Mouse (Mus musculus) frontal cortex, postnatal 36 days (tissue): ENCODE measurements around the gene Kifc1.
"Not testable (repeated sequence)": the region's sequence is repeated elsewhere in the genome, so short reads cannot be mapped to it uniquely, and the experiment has no call there.

Experiments used
- DNase-seq, 2 experiments: peaks; one replicate each; pipeline ENCODE4 v3.0.0; 2022; ENCODE audit warnings: low spot score in 2 of 2

Kifc1 gene

DNA sequence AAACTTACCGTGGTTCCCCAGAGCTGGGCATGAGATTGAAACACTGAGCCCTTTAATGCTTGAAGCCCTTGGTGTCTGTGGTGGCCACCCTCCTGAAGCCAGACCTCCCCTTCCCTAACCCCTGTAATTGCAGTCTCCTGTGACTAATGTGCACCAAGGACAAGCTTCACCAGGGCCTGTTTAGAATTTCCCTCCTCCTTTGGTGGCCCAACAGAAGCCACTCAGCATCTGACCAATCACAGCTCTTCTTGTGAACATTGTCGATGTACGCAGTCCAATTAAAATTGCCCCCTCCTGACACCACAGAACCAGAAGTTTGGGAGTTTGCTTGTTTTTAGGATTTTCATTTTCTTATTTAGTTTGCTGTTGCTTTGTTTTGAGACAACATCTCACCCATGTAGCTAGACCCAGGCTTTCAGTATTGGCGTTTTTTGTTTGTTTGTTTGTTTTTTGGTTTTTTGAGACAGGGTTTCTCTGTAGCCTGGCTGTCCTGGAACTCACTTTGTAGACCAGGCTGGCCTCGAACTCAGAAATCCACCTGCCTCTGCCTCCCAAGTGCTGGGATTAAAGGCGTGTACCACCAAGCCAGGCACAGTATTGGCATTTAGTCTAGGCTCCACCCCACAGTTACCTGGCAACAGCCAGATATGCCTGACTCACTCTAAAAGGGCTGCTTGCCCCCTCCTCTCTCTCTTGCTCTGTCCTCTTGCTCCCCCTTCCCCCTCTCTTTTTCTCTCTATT is 13.6 kb upstream of the Kifc1 start:
- DNase-seq, result not testable (repeated sequence)

- no peak for DNase-seq
Observed at GRCm38 (mm10) chr17:33902491-33902890, 12.0 kb upstream of the Kifc1 start.

GRCm38 (mm10) chr17:33902079-33902478 is 11.6 kb upstream of the Kifc1 start:
- no peak for DNase-seq

GRCm38 (mm10) chr17:33901653-33902052 is 11.2 kb upstream of the Kifc1 start:
- no peak for DNase-seq

DNA sequence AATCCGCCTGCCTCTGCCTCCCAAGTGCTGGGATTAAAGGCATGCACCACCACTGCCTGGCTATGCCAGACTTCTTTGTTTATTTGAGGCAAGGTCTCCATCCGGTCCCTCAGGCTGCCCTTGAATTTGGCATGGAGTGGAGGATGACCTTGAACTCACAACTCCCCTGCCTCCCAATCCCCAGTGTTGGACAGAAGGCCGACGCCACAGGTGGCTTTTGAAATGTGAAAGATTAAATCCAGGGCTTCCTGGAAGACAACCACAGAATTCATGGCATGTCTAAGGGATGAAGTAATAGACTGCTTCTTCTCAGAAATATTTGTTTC is 10.5 kb upstream of the Kifc1 start:
- no peak for DNase-seq

DNA sequence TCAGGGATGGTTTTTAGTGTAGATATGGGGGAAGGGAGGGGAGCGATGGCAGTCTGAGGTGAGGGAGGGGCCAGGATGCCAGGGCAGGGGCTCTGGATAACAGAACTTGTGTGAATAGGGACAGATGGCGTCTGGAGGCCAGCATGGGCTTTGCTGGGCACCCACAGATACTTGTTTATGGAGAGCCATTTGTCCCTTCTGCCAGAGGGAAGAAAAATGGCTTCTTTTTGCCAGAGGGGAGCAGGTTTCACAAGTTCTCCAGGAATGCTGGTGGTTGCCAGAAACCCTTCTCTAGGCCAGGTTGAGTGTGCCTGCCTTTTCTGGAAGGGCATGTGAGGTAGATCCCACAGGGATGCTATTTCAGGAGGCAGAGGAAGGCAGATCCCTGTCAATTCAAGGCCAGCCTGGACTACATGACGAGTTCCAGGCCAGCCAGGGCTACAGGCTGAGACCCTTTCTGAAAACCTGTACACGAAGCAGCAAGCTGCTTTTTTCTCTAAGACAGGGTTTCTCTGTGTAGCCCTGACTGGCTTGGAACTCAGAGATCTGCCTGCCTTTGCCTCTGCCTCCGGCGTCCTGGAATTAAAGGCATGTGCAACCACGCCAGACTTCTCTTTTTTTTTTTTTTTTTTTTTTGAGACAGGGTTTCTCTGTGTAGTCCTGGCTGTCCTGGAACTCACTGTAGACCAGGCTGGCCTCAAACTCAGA is 10.0 kb upstream of the Kifc1 start:
- no peak for DNase-seq

GRCm38 (mm10) chr17:33899642-33900041 is 9.2 kb upstream of the Kifc1 start:
- DNase-seq, result no peak

- not testable (repeated sequence) for DNase-seq
Observed at GRCm38 (mm10) chr17:33898193-33898592, 7.7 kb upstream of the Kifc1 start.

DNA sequence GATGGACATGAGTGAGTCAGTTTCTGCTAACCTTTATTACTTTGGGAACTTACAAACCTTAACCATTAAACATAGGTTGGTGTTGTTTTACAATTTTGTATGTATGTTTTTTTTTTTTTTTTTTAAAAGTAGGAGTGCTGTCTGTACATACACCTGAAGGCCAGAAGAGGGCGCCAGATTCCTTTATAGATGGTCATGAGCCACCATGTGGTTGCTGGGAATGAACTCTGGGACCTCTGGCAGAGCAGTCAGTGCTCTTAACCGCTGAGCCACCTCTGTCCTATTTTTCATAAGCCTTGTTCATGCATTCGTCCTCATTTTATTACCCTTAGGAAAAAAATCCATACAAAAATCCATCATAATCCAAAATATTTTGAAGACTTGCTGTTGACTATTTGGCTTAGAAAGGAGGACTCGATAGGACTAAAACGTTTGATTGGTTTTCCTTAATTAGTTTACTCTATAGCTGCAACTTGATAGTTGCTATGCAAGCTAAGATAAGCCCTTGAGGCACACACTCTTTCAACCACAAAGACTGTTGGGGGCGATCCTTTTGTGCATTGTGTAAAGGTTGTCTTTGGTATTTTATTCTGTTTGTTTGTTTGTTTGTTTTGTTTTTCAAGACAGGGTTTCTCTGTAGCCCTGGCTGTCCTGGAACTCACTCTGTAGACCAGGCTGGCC is 6.8 kb upstream of the Kifc1 start:
- DNase-seq, result no peak

- DNase-seq, result not testable (repeated sequence)
Observed at GRCm38 (mm10) chr17:33893011-33893410, 2.5 kb upstream of the Kifc1 start.

DNA sequence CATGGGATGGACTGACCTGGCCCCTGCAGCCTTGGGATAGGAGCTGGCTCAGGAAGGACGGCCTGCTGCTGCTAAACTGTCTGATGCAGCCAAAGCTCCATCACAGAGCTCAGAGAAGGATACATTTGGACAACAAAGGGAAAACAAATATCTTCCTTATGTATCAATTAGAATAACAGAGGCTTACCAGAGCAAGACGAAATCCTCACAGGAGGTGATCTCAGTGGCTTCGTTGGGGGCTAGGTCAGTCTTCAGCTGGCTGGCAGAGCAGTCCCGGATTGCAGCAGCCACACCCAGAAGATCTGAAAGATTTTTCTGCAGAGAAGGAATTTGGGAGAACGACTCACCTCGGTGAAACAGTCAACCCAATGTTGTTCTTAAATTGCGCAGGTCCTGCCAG is 2.0 kb upstream of the Kifc1 start:
- no peak for DNase-seq

- not testable (repeated sequence) for DNase-seq
Observed at GRCm38 (mm10) chr17:33891892-33892291, 1.4 kb upstream of the Kifc1 start.

DNA sequence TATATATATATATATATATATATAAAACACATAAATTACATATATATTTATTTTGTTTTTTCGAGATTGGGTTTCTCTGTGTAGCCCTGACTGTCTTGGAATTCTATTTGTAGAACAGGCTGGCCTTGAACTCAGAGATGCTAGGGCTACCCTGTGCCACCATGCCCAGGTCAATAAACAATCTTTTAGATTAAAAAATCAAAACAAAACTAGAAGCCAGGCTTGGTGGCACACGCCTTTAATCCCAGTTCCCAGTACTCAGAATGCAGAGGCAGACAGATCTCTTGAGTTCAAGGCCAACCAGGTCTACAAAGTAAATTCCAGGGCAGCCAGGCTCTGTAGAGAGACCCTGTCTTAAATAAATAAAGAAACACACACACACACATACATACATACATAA is 896 bp upstream of the Kifc1 start:
- DNase-seq, result no peak

GRCm38 (mm10) chr17:33889941-33890532 is 424 bp downstream of the Kifc1 start:
- DNase-seq, result not testable (repeated sequence)

GRCm38 (mm10) chr17:33888230-33888629 is 2.2 kb downstream of the Kifc1 start:
- DNase-seq, result not testable (repeated sequence)

DNA sequence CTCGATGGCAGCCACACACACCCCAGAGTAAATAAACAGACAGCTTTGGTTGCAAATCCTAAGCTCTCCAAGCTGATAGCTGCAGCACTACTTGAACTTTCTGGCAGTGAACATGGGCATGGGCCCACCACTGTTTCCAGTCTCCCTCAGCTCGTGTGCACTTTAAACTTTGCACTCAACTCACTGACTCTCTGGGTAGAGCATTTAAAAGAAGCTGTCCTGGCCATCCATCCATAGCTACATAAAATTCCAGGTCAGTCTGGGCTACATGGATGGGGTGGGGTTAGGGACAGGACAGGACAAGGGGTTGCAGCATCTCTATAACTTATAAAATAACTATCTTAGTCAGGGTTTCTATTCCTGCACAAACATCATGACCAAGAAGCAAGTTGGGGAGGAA is 2.7 kb downstream of the Kifc1 start:
- DNase-seq, result not testable (repeated sequence)

- not testable (repeated sequence) for DNase-seq
Observed at GRCm38 (mm10) chr17:33884320-33884719, 6.1 kb downstream of the Kifc1 start.

DNA sequence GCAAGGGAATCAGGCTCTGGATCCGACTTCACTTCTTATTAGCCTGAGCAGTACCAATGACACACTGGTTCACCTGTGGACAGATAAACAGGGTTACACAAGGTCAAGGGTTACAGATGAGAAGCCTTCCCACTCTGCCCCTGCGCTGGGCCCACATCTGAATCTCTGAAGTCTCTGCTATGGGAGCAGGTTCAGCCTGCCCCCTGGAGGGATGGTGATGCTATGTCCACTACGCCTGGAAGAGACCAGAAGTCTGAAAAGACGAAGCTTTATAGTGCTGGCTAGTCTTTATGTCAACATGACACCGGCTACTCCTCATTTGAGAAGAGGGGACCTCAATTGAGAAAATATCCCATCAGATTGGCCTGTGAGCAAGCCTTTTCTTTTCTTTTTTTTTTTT is 14.7 kb downstream of the Kifc1 start:
- not testable (repeated sequence) for DNase-seq

DNA sequence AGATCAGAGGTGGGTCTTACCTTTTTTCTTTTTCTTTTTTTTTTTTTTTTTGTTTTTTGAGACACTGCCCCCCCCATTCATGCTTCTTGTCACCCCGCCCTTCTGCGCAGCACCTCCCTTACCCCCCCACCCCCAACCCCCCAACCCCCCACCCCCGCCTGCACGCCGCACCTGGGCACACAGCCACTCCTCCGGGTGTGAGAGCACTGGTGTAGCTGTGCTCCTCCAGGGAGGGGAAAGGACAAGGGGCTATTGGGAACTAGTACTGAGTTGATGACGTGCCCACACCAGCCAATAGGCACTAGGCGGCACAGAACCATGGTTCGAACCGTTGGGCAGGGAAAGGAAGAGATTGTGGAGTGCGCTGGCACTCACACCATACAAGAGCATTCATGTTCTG is 16.1 kb downstream of the Kifc1 start:
- no peak for DNase-seq

DNA sequence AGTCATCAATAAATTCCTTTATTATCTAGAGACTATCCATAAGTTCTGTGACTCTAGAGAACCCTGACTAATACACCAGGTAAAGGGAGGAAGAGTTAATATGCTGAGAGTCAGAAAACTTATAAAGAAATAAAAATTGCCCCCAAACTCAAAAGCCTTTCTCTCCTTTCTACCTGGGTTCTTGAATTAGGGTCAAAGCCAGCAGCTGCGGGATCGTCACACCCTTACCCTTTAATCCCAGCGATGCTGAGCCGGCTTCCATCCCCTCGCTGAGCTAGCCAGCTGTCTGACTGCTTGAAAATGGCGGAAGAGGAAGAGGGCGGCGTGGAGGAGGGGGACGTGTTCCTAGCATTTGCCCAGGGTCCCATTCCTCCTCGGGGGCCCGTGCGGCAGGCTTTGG is 16.9 kb downstream of the Kifc1 start, which contains the start of gene Gm7029:
Gm7029 (plus strand) TSS at position 301 of the 400 bp plus-strand sequence.
- not testable (repeated sequence) for DNase-seq

GRCm38 (mm10) chr17:33865330-33866030 is 25.0 kb downstream of the Kifc1 start:
- DNase-seq, result peak; percentile 76 to 92

DNA sequence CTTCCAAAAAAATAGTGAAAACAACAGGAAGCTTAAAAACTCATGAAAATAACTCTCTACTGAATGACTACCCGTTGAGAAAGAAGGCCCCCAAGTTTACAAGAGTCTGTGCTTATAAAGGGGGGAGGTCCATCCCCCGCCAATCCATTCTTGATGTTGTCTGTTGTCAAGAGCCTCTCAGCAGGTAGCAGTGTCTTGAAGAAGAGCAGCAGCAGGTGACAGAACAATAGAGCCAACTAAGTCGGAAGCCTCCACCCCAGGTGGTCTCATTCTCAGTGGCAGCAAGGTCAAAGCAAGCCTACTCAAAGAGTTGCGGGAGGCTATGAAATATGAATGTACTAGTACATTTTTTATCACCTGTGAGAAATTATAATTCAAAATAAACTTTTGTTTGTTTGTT is 32.6 kb downstream of the Kifc1 start:
- DNase-seq, result no peak
